ENCODE assay signal across 10 mouse cellular contexts in the genomic region with DNA sequence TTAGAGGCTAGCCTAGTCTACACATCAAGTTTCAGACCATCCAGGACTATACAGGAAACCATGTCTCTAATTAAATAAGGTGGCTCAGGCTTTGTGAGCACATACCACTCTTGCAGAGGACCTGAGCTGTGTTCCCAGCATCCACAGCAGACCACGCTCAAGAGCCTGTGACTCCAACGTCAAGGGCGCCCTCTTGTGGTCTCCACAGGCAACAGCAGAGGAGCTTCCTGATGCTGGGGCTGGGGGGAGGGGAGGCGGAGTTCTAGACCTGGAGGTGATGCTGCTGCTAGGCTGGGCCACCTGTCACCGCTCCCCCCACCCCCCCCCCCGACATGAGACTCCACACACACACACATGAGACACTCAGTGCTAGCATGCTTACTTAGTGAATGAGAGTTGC. TPM values are rescaled to one million over a fixed set of nuclear protein-coding genes. Genes with fewer than 3 reads are reported as not detected.
DNase-seq lines count a peak whose midpoint lies in the region; ATAC-seq and TF ChIP-seq lines count a peak whose summit lies in the region.
"Had no signal": no experiment of that assay in that cellular context is flagged by ENCODE, and none has a peak within 500 bp of the region (broad histone marks: within the 10 kb centered on the region; RNA-seq: fewer than 3 reads in every experiment).

No protein-coding gene starts in this region.

- H3K4me2 ChIP-seq in midbrain, postnatal 0 days (ENCODE audit: low read depth, low read length, poor library complexity, severe bottlenecking), result no peak overlapping the region
- H3K4me2 ChIP-seq in midbrain, embryonic 11.5 days, result no peak overlapping the region
- H3K4me2 ChIP-seq: heart, embryonic 15.5 days; midbrain, embryonic 12.5 days had no signal

- H3K4me3 ChIP-seq in midbrain, postnatal 0 days (ENCODE audit: low read depth, low read length), result no peak overlapping the region
- no peak overlapping the region for H3K4me3 ChIP-seq in midbrain, embryonic 11.5 days (ENCODE audit: low read depth, low read length)
- H3K4me3 ChIP-seq: heart, embryonic 15.5 days; midbrain, embryonic 12.5 days had no signal

- no peaks in the 10 kb centered on the region for H3K36me3 ChIP-seq in midbrain, postnatal 0 days (ENCODE audit: insufficient read depth, low read length)
- no peaks in the 10 kb centered on the region for H3K36me3 ChIP-seq in midbrain, embryonic 11.5 days (ENCODE audit: control insufficient read depth, insufficient read depth, low read length)
- H3K36me3 ChIP-seq: heart, embryonic 15.5 days; midbrain, embryonic 12.5 days had no signal

- H3K4me1 ChIP-seq in midbrain, postnatal 0 days (ENCODE audit: insufficient read depth, low read length), result no peaks in the 10 kb centered on the region
- H3K4me1 ChIP-seq in midbrain, embryonic 11.5 days (ENCODE audit: control insufficient read depth, insufficient read depth, low read length), result no peaks in the 10 kb centered on the region
- H3K4me1 ChIP-seq: midbrain, embryonic 12.5 days had no signal

- no peaks in the 10 kb centered on the region for H3K27me3 ChIP-seq in midbrain, postnatal 0 days (ENCODE audit: insufficient read depth, low read length)
- no peaks in the 10 kb centered on the region for H3K27me3 ChIP-seq in midbrain, embryonic 11.5 days (ENCODE audit: control insufficient read depth, insufficient read depth, low read length)
- H3K27me3 ChIP-seq: heart, embryonic 15.5 days; midbrain, embryonic 12.5 days had no signal

- no peak overlapping the region for H3K27ac ChIP-seq in midbrain, postnatal 0 days (ENCODE audit: low read depth, low read length)
- H3K27ac ChIP-seq in midbrain, embryonic 11.5 days (ENCODE audit: low read depth, low read length), result no peak overlapping the region
- H3K27ac ChIP-seq: heart, embryonic 15.5 days; midbrain, embryonic 12.5 days had no signal

- H3K9me3 ChIP-seq in midbrain, postnatal 0 days (ENCODE audit: low read length), result no peaks in the 10 kb centered on the region
- no peaks in the 10 kb centered on the region for H3K9me3 ChIP-seq in midbrain, embryonic 11.5 days (ENCODE audit: control insufficient read depth, low read length)
- H3K9me3 ChIP-seq: heart, embryonic 15.5 days; midbrain, embryonic 12.5 days had no signal

- H3K9ac ChIP-seq in midbrain, postnatal 0 days (replicated peaks; ENCODE audit: low read length, poor library complexity, severe bottlenecking), result no peak overlapping the region
- H3K9ac ChIP-seq in midbrain, embryonic 11.5 days (ENCODE audit: low read length), result no peak overlapping the region
- H3K9ac ChIP-seq: heart, embryonic 15.5 days; midbrain, embryonic 12.5 days had no signal

- WGBS in midbrain, postnatal 0 days, result 34% methylated on average over 6 of the region's 6 CpGs
- 20% methylated on average over 6 of the region's 6 CpGs for WGBS in midbrain, embryonic 11.5 days

- peak; percentile 46 for DNase-seq in adrenal gland, postnatal 14 days
- DNase-seq in adrenal gland, adult 2 months, result no peak
- no peak for DNase-seq in midbrain, postnatal 0 days (ENCODE audit: low spot score)
- no peak for DNase-seq in midbrain, embryonic 11.5 days (ENCODE audit: low spot score, missing footprints)
- DNase-seq in lung, postnatal 14 days, result peak; percentile 35
- DNase-seq in ovary, adult 18-20 months (ENCODE audit: low spot score), result no peak
- no peak for DNase-seq in gastrocnemius, adult 8-10 months (ENCODE audit: low spot score in 2 of 2)
- DNase-seq in urinary bladder, postnatal 14 days (ENCODE audit: low spot score), result no peak

- ATAC-seq in midbrain, postnatal 0 days (ENCODE audit: low FRiP score), result no peak
- ATAC-seq in midbrain, embryonic 11.5 days (ENCODE audit: low FRiP score), result no peak

- peak; percentile 51 for TF ChIP-seq CTCF in midbrain, postnatal 0 days (IDR thresholded peaks at IDR 0.05)

RNA-seq across cellular contexts. Expression of a gene that starts 5.1 kb away (rescaled TPM):
- 0.30 TPM in 1 of 2 replicates, not detected in the other for total RNA-seq in adrenal gland, postnatal 14 days (2021)
- total RNA-seq in adrenal gland, adult 2 months (2021), result under 1 TPM in 1 of 2 experiments, not detected in 1; 0.24 TPM
- 1.5 and 8.5 TPM in 2 replicates for polyA plus RNA-seq in adrenal gland, adult 2 months (2012; rRNA removed)
- total RNA-seq in midbrain, postnatal 0 days (2014; rRNA removed), result 3.0 and 3.1 TPM in 2 replicates
- 8.0 and 8.5 TPM in 2 replicates for polyA plus RNA-seq in midbrain, postnatal 0 days (2015; fragmentation: Nextera tagmentation; extraction: Ambion mirVana)
- polyA plus RNA-seq in midbrain, embryonic 11.5 days (2014; fragmentation: Nextera tagmentation; extraction: Ambion mirVana), result 0.27 and 1.5 TPM in 2 replicates
- 1 to 10 TPM; 2.6 to 6.1 (median 3.5) TPM for total RNA-seq in gastrocnemius, adult 8-10 months (2022)

RNA-seq across cellular contexts. Expression of a gene that starts 25.6 kb away (rescaled TPM):
- not detected in 2 replicates for total RNA-seq in adrenal gland, postnatal 14 days (2021)
- total RNA-seq in adrenal gland, adult 2 months (2021), result not detected
- 0.07 and 0.61 TPM in 2 replicates for polyA plus RNA-seq in adrenal gland, adult 2 months (2012; rRNA removed)
- 0.93 TPM in 1 of 2 replicates, not detected in the other for total RNA-seq in midbrain, postnatal 0 days (2014; rRNA removed)
- polyA plus RNA-seq in midbrain, postnatal 0 days (2015; fragmentation: Nextera tagmentation; extraction: Ambion mirVana), result 0.45 and 0.54 TPM in 2 replicates
- 0.14 and 0.15 TPM in 2 replicates for polyA plus RNA-seq in midbrain, embryonic 11.5 days (2014; fragmentation: Nextera tagmentation; extraction: Ambion mirVana)
- total RNA-seq in gastrocnemius, adult 8-10 months (2022), result under 1 TPM; 0.15 to 0.85 (median 0.16) TPM

RNA-seq across cellular contexts. Expression of a gene that starts 48.0 kb away (rescaled TPM):
- 22.1 and 26.0 TPM in 2 replicates for total RNA-seq in adrenal gland, postnatal 14 days (2021)
- total RNA-seq in adrenal gland, adult 2 months (2021), result 10 to 100 TPM; 26.1 to 30.6 TPM
- polyA plus RNA-seq in adrenal gland, adult 2 months (2012; rRNA removed), result 47.8 and 50.1 TPM in 2 replicates
- total RNA-seq in midbrain, postnatal 0 days (2014; rRNA removed), result 26.8 and 35.3 TPM in 2 replicates
- 14.5 and 17.6 TPM in 2 replicates for polyA plus RNA-seq in midbrain, postnatal 0 days (2015; fragmentation: Nextera tagmentation; extraction: Ambion mirVana)
- 18.4 and 20.6 TPM in 2 replicates for polyA plus RNA-seq in midbrain, embryonic 11.5 days (2014; fragmentation: Nextera tagmentation; extraction: Ambion mirVana)
- 10 to 100 TPM; 17.3 to 22.2 (median 18.0) TPM for total RNA-seq in gastrocnemius, adult 8-10 months (2022)

RNA-seq across cellular contexts. Expression of a gene that starts 51.0 kb away (rescaled TPM):
- 0.22 TPM in 1 of 2 replicates, not detected in the other for total RNA-seq in adrenal gland, postnatal 14 days (2021)
- not detected for total RNA-seq in adrenal gland, adult 2 months (2021)
- polyA plus RNA-seq in adrenal gland, adult 2 months (2012; rRNA removed), result not detected in 2 replicates
- 1.8 and 3.7 TPM in 2 replicates for total RNA-seq in midbrain, postnatal 0 days (2014; rRNA removed)
- polyA plus RNA-seq in midbrain, postnatal 0 days (2015; fragmentation: Nextera tagmentation; extraction: Ambion mirVana), result 1.1 and 2.0 TPM in 2 replicates
- polyA plus RNA-seq in midbrain, embryonic 11.5 days (2014; fragmentation: Nextera tagmentation; extraction: Ambion mirVana), result 0.12 and 0.57 TPM in 2 replicates
- under 1 TPM; 0.24 to 0.72 (median 0.36) TPM for total RNA-seq in gastrocnemius, adult 8-10 months (2022)

RNA-seq across cellular contexts. Expression of a gene that starts 51.2 kb away (rescaled TPM):
- 18.6 and 22.9 TPM in 2 replicates for total RNA-seq in adrenal gland, postnatal 14 days (2021)
- total RNA-seq in adrenal gland, adult 2 months (2021), result 10 to 100 TPM; 14.6 to 18.5 TPM
- polyA plus RNA-seq in adrenal gland, adult 2 months (2012; rRNA removed), result 17.4 and 19.7 TPM in 2 replicates
- 65.8 and 81.1 TPM in 2 replicates for total RNA-seq in midbrain, postnatal 0 days (2014; rRNA removed)
- polyA plus RNA-seq in midbrain, postnatal 0 days (2015; fragmentation: Nextera tagmentation; extraction: Ambion mirVana), result 78.1 and 84.2 TPM in 2 replicates
- polyA plus RNA-seq in midbrain, embryonic 11.5 days (2014; fragmentation: Nextera tagmentation; extraction: Ambion mirVana), result 18.7 and 21.1 TPM in 2 replicates
- total RNA-seq in gastrocnemius, adult 8-10 months (2022), result 10 to 100 TPM; 30.0 to 34.8 (median 32.4) TPM

Comparison
In these comparisons a context has a peak if more than half of its experiments do, and no peak if none do; other contexts are left out.
1. DNase-seq: peak in adrenal gland, postnatal 14 days (single experiment) and lung, postnatal 14 days (single experiment); none in adrenal gland, adult 2 months (single experiment), midbrain, postnatal 0 days (single experiment), midbrain, embryonic 11.5 days (single experiment), ovary, adult 18-20 months (single experiment), gastrocnemius, adult 8-10 months (0 of 2) and urinary bladder, postnatal 14 days (single experiment).